Mouse (Mus musculus) c-Kit-positive CD71-positive TER-119-positive erythroid progenitor cells, embryonic 14.5 days (primary cell): ENCODE measurements around the gene Klf8.

ENCODE experiments used
- DNase-seq: peaks from one replicate; pipeline ENCODE4 v3.0.0-alpha.2; 2013; ENCODE audit warnings: low spot score

Gene Klf8

GRCm38 (mm10) chrX:153439573-153439972, 202.3 kb downstream of the Klf8 start:
- no peak for DNase-seq

GRCm38 (mm10) chrX:153440018-153440417, 202.8 kb downstream of the Klf8 start:
- DNase-seq = no peak
